Mouse (Mus musculus): ENCODE data around the gene Pex5.

GRCm38 (mm10) chr6:124459388-124459787 is 44.5 kb upstream of the Pex5 start:
- TF ChIP-seq CTCF (IDR thresholded peaks at IDR 0.05; ENCODE audit: extremely low read depth, insufficient read depth, insufficient read length, insufficient replicate concordance), result no peak
- no peak for TF ChIP-seq POLR2A (IDR thresholded peaks at IDR 0.05; ENCODE audit: low read depth, low read length)

All from spleen, adult 2 months (tissue).